Mouse (Mus musculus): ENCODE measurements around the gene Lrp1.

DNA sequence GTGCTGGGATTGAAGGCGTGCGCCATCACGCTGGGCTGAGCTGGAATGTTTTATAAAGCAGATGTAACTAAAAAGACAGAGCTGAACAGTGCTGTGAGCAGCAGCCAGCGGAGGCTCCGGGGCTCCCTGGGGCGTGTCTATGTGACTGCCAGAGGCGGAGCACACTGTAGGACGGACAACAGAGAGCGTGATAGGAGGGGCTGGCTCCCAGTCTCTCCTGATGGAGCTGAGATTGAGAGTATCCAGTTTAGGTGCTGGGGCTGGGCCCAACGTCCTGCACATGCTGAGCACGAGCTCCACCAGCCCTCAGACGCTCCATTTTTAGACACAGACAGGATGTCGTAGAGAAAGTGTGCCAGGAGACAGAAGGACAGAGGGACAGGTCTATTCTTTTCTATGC, 56.6 kb downstream of the Lrp1 start:
- TF ChIP-seq POLR2A (IDR thresholded peaks at IDR 0.05; ENCODE audit: borderline replicate concordance, extremely low read depth, insufficient read depth, insufficient read length, poor library complexity, severe bottlenecking) (no peak), CTCF (IDR thresholded peaks at IDR 0.05; ENCODE audit: borderline replicate concordance, extremely low read depth, insufficient read depth, insufficient read length) (no peak)
